Mouse (Mus musculus) cerebral cortex, adult 2 months (tissue): ENCODE data around the gene Ier2.

Experiments used
- WGBS: fragments of 180-500 bp; shearing (Covaris S2); methylation state at CpG from one replicate; pipeline ENCODE4 v1.1.7; 2018; 5-methylcytosine and 5-hydroxymethylcytosine counted together

Ier2 gene

DNA sequence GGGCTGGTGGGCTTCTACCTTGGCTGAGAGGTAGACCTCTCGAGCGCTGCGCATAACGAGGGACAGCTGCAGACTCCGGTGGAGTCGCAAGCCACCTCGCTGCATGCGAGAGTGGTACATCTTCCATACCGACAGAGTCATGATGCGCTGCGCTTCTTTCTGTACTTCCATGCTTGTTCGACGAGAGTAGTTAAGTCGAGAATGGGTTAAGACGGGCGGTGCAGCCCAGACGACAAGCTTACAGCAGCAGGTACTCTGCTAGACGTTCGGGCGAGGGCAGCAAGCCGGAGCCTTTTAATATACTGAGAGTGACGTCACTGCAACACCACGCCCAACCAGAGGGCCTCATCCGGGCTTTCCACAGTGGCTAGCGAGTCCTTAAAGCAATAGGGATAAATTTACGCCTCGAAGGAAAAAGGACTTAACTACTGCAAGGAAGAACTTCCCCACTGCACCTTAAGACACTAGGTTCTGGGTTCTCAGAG is at the start of gene Ier2:
Ier2 (minus strand) TSS at position 272 of the 485 bp plus-strand sequence.
- under 1% methylated on average over 27 of the region's 27 CpGs for WGBS

DNA sequence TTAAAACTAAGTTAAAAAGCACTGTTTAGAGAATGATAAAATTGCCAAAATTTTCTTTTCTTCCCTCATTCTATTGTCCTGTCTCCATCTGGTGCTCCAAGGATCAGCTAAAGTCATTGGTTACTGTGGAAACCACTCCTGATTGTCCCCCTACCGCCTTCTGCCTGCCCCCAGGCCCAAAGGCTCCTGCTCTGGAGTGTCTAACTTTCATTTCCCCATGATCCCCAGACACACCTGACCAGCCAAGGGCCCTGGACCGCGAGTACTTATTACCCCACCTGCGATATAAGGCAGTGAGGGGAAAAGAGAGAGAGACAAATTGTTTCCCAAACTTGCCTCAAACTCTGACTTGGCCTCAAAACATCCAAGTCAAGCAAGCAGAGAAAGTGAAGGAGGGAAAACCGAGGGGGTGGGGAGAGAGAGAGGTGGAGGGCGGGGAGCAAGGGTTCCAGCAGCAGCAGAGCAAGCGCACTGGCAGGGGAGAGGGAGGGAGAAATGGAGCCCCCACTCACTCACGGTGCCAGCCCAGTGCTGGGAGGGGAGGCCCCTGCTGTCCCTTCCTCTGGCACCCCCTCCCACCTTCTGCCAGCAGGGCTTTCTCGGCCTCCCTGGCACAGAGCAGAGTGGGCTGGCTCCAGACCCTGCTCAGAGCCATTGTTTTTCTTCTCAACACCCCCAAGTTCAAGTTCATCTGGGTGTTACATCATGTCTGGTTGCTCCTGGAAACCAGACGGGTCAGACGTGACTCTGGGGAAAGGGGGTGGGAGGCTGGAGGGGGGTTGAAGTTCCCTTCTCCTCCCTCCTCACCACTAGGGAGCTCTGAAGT is 49.5 kb upstream of the Ier2 start:
- WGBS, result 15% methylated on average over 11 of the region's 11 CpGs

DNA sequence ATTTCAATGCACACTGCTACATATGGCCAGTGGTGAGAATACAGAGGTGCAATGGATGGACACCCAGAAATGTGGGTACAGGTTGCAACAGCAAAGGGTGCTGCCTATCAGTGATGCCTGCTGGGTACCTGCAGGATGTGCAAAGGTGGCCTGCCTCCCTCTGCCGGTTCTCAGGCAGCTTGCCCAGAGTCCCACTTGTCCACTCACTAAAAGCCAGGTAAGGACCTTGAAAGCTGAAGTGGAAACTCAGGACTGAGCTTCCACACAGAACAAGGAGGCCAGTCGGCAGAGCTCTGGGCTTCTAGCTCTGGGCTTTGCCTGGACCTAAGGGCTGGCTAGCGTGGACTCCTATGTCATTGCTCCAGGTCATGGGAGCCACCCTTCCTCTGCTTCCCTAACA is 48.7 kb upstream of the Ier2 start:
- WGBS, result 36% methylated on average over 3 of the region's 3 CpGs

DNA sequence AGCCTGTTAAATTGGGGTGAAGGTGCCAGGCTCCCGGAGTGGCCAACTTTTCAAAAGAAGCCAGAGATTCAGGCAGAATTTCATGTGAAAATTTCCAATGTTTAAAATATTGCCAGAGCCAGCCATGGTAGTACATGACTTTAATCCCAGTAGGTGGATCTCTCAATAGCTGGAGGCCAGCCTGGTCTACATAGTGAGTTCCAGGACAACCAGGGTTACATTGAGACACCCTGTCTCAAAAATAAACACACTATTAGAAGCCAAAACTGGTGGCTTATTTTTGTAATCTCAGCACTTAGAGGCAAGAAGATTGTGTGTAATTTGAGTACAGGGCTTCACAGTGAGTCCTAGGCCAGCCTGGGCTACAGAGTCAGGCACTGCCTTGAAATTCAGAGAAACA is 47.3 kb upstream of the Ier2 start:
- WGBS, result 68% methylated on average over 1 of the region's 1 CpGs

DNA sequence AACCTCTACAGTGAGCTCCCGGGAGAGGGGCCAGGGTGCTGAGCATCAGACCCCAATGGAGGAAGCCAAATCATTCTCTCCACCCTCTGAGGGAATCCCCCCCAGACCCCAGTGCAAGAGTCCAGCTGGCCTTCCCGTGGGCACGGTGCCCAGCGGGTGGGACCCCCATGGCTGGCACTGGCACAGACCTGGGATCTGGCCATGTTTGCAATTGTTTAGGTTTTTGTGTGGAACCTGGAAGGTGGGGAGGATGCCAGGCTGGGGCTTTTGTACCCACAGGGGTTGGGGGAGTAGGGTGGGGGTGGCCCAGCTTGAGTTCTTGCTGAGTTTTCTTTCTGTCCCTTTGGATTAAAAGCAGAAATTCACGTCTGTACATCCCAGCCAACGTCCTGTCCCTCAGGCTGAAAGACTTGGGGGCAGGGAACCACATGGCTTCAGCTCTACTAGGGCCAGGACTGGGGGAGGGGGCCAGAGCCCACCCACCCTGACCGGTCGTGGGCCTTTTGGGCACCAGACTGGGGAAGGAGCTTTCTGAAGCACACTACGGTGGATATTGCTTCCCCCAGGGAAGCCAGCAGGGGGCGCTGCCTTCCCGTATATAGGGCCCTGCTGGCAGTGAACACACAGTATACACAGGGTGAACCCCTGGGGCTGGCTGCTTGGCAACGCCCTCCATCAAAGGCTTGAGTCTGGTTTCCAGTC is 46.3 kb upstream of the Ier2 start:
- WGBS, result 13% methylated on average over 12 of the region's 12 CpGs

- WGBS, result 33% methylated on average over 15 of the region's 15 CpGs
These were observed 45.5 kb upstream of the Ier2 start for GRCm38 (mm10) chr8:84708071-84708541.

DNA sequence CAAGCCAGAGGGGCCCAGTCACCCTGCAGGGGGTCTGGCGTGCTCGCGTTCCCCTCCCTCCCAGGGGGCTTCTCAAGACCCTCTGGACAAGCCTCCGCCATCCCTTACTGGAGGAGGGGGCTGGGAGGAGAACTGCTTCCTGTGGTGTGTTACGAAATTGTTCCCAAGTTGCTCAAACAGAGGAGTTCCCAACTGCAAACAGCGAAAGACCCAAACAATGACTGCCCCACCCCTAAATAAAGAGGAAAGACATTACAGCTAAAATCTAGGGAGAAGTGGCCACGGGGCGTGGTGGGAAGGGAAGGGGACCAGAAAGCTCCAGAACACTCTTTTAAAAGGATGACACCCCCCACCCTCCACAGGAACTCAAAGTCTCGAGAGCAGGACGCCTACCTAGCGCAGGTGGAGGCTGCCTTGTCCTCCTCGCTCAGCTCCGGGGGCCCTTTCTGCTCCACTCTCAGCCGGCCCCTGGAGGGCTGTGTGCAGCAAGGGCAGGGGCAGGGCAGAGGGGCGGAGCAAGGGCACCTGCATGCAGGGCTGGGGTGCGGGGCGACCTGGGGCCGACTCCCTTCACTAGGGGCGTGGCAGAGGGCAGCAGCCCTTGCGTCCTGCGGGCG is 44.7 kb upstream of the Ier2 start:
- WGBS, result 32% methylated on average over 22 of the region's 22 CpGs

DNA sequence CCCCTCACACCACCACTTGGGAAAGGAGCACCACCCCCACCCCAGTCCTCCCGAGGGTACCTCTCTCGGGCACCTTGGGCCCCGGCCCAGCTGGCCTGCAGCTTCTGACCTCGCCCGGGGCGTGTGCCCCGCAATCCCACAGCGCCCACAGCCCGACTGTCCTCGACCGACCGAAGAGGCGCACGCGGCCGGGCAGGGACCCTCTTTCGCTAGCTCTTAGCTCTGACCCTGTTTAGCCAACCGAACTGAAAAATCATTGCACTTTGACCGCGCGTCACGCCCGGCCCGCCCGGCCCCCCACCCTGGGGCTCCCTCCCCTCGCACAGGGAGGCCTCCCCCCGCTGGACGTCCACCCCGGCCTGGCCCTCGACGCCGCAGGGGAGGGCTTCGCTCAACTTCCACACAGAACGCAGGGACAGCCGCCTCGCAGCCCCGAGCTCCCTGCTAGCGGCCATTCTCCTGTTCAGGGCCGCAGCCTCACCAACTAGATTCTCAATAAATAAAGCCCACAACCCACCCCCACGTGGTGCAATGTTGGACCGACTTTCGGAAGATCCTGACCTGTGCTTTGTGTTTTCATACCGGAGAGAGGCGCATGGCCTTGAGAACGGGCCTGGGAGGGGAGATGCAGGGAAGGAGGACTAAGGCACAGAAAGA is 44.1 kb upstream of the Ier2 start:
- 29% methylated on average over 45 of the region's 45 CpGs for whole genome bisulfite sequencing

DNA sequence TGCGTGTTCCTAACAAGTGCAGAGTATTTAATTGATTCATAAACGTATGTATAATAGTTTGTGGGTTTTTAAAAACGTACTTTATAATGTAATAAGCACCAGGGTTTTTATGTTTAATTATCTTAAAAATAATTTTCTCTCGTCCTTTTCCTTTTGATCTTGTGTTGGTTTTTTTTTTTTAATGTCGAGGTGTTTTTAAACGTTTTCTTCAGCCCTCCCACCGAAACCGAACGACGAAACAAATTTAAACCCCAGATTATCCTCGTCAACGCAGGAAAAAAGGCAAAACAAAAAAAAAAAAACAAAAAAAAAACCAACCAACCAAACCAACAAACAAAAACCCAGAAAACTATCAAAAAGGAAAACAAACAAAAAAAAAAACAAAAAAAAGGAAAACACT is 43.3 kb upstream of the Ier2 start:
- WGBS, result 27% methylated on average over 12 of the region's 12 CpGs

DNA sequence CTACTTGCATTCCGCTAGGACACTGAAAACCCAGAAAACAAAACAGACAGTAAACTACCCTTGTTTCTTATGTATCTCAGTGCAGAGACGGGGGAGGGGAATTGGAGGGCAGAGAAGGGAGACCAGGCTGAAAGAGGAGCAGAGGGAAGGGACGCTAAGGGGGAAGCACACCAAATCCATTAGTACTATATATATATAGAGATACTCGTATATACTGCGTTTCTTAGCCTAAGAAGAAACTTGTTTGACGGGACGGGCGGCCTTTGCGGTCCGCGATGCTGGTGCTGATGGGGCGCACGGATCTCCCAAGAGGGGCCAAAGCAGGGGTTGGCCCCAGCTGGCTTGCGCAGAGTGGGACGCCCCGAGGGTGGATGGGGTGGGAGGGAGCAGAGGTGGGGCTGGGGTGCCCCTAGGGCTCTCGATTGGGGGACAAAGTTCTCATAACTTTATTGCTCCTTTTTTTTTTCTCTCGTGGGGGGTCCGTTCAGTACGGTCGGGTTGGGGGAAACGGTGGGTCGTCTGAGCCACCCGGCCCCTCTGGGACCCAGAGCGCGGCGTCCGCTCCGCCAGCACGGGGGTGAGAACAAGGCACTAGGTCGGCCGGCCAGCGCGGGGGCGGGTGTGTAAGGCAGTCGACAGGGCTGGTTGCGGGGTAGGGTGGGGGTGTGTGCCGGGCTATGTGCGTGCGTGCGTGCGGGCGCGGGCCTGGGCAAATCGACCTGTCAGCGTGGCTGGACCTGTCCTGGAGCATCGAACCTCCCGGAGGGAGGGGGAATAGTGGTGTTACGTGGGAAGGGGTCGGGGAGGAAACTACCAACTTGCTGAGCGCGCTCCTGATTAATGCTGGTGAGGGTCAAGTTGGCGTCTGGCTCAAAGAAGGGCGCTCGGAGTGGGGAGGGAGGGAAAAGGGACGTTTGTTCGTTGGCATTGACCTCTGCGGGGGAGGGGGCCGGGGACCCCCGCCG is 42.5 kb upstream of the Ier2 start:
- 9% methylated on average over 61 of the region's 61 CpGs for WGBS

DNA sequence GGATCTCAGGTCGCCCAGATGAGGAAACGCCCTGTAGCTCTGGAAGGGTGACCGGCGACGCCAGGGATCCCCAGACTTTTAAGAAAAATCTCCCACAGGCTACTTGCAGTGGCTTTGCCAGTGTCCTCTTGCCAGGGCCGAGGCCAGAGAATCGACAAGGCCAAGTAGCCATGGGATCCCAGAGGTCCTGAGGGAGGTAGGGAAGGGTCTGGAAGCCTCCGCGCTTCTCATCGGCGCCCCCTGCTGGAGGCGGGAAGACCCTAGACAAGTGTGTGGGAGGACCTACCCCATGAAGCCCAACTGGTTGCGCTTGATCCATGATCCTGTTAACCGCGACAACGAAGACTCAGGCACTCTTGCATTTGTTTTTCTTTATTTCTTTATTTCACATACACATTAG is 41.7 kb upstream of the Ier2 start:
- WGBS, result 18% methylated on average over 16 of the region's 16 CpGs

DNA sequence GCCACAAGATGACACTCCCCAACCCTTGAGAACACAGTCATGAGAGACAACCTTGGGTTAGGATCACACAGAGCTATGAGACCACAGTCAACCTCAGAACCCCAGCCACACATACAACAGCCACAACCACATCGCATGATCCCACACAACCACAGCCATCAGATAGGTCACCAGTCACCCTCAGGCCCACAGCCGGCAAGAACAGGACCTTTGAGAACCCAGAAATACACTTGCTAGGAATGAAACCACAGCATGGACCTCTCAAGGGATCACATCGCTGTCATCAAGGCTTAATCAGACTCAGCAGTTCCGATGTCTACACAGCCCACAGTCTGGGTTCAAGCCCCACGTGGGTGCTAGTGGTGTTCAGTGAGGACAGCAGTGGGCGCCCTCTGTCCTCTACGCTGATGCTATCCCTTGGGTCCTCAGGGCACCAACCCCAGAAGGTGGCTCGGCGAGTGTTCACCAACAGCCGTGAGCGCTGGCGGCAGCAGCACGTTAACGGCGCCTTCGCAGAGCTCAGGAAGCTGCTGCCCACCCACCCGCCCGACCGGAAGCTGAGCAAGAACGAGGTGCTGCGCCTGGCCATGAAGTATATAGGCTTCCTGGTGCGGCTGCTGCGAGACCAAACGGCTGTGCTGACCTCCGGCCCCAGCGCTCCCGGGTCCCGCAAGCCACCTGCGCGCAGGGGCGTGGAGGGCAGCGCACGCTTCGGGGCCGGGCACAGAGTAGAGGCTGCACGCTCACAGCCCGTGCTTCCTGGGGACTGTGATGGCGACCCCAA is 41.0 kb upstream of the Ier2 start:
- WGBS, result 29% methylated on average over 38 of the region's 38 CpGs

DNA sequence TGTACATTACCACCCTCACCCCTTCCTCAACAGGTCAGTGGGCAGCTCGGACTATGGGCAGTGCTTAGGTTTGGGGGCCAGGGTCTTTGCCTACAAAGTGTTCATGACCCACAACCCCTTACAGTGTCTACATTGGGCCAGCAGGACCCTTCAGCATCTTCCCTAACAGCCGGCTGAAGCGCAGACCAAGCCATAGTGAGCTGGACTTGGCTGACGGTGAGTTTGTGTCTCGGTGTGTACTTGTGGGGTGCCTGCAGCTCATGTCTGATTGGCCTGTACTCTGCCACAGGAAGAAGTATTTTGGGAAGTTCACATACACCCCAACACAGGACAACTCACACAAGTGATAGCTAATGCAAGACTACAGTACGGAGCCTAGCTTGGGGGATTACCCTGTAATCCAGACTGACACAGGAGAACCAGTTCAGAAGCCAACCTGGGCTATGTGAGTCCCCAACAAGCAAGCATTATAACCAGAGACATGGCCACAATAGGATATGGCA is 40.4 kb upstream of the Ier2 start:
- 59% methylated on average over 6 of the region's 6 CpGs for WGBS

DNA sequence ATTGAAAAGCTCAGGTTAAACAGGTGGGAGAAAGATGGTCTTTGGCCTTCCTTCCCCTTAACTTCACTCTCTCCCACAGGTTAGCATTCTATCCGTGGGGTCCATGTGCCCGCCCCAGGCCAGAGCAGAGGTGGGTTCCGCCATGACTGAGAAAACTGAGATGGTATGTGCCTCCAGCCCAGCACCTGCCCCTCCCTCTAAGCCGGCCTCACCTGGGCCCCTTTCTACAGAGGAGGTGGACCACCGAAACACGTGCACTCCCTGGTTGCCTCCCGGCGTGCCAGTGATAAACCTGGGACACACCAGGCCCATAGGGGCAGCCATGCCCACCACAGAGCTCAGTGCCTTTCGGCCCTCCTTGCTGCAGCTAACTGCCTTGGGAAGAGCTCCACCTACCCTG is 39.9 kb upstream of the Ier2 start:
- 73% methylated on average over 9 of the region's 9 CpGs for WGBS

DNA sequence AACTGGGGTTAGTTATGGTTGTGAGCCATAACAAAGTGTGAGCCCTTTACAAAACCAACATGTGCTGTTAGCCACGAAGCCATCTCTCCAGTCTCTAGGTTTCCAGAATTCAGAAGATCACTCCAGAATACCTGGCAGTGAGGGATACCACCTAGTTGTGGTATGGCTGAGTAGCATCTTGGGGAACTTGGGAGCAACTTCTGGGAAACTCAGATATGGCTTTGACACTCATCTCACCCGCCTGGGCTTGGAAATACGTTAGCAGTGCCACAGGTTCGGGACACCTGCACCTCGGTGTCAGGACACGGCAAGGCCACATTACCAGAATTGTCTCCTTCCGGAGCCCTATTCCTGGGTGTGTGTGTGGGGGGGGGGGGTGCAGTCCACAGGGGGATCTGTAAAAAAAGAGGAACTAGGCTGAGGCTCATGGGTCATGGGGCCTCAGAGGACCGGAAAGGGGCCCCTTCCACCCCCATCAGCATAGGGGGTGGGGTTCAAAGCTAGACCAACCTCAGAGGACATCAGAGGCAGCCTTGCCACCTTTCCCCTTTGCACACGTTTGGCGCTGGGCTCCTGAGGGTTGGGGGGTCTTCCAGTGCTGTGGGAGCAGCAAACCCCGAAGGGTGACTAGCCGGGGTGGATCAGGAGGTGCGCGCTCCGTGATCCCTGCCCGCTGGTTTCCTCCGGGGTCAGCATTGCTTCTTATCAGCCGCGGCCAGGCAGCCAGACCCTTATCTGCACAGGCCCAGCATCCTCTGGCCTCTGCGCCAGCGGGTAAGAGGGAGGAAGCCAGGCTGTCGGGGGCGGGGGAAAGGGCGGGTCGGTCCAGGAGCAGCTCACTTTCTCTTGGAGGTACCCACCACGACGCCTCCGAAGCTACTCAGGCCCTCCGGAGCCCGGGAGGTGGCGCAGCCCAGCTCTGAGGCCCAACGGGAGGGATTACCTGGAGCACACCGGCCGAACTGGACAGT is 38.6 kb upstream of the Ier2 start, which contains the start of gene Lyl1:
Lyl1 (plus strand) TSS at position 517 of the 971 bp plus-strand sequence.
- WGBS, result 29% methylated on average over 34 of the region's 34 CpGs

DNA sequence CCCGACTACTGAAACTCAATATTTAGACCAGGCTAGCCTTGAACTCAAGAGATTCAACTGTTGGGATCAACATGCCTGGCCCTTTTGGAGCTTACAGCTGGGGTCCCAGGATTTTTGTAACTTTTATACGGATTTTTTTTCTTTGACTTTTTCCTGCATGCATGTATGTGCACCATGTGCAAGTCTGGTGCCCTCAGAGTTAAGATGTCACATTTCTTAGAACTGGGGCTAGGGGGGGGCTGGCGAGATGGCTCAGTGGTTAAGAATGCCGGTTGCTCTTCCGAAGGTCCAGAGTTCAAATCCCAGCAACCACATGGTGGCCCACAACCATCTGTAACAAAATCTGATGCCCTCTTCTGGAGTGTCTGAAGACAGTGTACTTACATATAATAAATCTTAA is 37.9 kb upstream of the Ier2 start:
- WGBS, result 60% methylated on average over 5 of the region's 5 CpGs

DNA sequence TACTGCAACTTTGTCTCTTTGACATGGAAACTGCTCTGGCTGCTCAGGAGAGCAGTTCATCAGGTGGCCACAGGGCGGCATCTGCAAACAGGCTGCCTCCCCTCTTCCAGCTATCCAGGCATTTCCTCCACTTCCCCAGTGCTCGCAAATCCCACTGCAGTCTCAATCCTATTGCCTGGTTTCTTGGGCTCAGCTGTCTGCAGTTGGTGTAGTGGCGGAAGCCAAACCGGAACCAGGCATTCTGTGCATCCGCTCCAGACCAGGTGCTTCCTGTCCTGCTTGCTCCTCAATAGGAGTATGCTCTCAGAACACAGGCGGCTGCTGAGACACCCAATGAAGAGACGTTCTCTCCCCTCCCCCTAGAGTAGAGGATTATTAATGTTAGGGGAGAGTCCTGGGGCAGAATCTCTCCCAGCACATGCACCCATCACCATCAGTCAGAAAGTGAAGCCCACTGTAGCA is 37.2 kb upstream of the Ier2 start:
- WGBS, result 23% methylated on average over 7 of the region's 7 CpGs

DNA sequence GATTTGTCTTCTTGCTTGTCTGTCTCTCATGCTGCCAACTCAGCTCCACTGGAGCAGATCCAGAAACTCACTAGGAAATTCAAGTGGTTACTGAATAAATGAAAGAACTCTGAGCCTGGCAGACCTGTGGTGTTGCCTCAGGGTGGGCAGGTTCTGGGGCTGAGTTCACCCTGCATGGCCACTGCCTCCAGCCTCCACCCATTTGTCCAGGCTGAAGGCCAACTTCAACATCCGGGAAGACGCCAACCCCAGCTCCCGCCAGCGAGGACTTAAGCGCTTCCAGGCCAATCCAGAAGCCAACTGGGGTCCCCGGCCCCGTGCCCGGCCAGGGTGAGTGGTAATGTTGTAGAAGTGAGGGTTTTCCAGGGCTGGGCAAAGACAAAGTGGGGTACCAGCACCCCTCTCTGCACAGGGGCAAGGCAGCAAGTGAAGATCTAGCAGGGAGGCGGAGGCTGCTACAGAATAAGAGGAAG is 36.3 kb upstream of the Ier2 start:
- WGBS, result 38% methylated on average over 9 of the region's 9 CpGs
